Mouse (Mus musculus): ENCODE data around the gene Setdb2.

Setdb2 gene

DNA sequence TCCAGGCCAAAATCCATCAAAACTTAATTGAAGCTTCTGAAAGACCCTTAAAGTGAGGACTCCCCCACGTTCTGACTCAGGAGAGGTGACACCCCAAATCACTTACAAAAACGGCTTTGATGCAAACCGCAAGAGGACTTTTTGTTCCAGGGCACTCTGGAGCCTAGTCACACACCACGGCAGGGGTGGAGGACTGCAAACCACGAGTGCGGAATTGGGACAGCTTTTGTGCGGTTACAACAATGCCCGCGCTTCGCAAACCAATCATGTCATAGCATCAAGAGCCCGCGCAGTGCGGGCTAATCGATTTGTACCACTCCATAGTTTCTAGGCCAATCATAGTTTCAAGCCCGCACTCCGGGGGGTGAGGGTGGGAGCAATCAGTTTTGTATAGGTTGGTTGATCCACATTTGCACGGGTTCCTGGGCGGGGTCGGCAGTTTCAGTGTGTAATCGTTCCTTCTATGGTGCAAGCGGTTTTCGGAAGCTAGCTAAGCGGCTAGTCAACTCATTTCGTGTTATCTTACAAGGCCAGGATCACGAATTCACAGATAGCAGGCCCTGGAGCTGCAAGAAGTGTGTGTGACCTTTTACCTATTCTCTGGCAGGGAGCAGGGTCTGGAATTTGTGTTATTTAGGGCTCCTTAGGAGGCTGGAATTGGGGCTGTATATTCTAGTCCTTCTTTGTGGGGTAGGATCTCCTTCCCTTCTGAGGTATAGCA lies 70.2 kb downstream of the Setdb2 start:
- CTCF ChIA-PET: interaction anchor here (0.7 kb wide), 1 partner anchor 163 kb away, joined by 4 read pairs; no protein-coding TSS in a partner anchor

DNA sequence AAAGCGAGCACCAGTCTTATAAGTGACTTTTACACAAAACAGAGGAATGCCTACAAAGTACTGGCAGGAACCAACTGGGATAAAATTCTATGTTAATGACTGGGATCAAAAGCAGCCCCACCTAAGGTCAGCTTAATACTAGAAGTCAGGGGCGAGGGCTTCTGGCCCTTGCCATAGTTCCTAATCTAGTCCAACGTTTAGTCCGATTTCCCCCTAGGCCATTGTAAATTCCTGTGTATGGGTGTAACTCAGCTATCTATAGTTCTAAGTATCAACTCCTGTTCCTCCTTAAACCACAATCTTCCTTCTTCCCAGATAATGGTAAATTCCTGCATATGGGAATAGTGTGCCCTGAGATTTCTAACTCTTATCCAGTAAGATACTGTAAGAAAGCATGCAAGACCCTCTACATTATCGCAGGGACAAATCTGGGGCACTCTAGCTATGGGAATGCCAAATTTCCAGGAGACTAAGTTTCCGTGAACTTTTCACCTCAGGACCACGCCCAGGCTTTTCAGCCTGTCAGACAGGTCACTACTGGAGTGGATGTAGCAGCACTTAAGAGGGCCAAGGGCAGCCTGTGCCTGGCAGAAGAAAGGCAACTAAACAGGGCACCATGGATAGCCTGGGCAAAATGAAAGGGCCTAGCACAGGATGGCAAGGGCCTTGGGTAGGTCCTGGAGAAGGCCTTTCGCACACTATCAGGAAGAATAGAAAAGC lies 74.1 kb downstream of the Setdb2 start:
- CTCF ChIA-PET: no interaction called here

DNA sequence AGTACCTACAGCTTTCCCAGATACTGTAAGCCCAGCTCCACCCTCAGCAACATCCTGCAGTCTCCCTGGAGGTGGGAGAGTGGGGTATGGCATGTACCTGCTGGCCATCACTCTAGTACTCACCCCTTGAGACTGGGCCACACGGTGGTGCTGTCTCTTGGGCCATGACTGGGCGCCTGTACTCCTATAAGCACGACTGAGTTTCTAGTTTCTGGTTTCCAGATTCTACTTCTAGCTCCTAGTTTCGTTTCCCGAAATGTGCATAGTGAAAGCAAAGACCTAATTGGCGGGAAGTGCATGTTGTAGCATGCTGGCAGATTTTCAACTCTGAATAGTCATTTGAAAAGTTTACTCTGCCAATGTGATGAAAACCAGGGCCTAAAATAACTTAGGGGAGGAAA lies 75.4 kb downstream of the Setdb2 start, which contains the start of gene Phf11d:
Gene Phf11d, minus strand, starts transcription at position 227 of the 401 bp plus-strand sequence.
- CTCF ChIA-PET: interaction anchor here (0.6 kb wide), 1 partner anchor 47 kb away, joined by 3 read pairs; no protein-coding TSS in a partner anchor

All from spleen, embryonic (tissue).